Mouse (Mus musculus) kidney, adult 2 months (tissue): ENCODE results near the gene Wwox.

Experiments used
- CTCF ChIP-seq: fragments of 200-500 bp; conservative IDR thresholded peaks from 2 replicates; pipeline ENCODE4 v1.5.1; 2011; ENCODE audit warnings: low read depth, mild to moderate bottlenecking, control low read depth, low read length, moderate library complexity, mixed read lengths; ENCODE audit not compliant: insufficient read depth, insufficient read length
- POLR2A ChIP-seq: fragments of 200-500 bp; IDR thresholded peaks from one replicate; pipeline ENCODE4 v1.6.1; 2011; ENCODE audit warnings: low read depth, low read length, control low read depth

- TF ChIP-seq POLR2A: no peak
- no peak for TF ChIP-seq CTCF
Observed at GRCm38 (mm10) chr8:114902584-114902983, 463.1 kb downstream of the Wwox start.
